Mouse (Mus musculus) bone marrow macrophage, adult 2 months (primary cell): ENCODE results near the gene Tnfrsf19.

Experiments used
- CTCF ChIP-seq: IDR thresholded peaks from 2 replicates; pipeline ENCODE4 v1.5.1; 2012; ENCODE audit warnings: low read depth, mild to moderate bottlenecking, low read length, moderate library complexity
- POLR2A ChIP-seq: IDR thresholded peaks from 2 replicates; pipeline ENCODE4 v1.6.1; 2012; ENCODE audit warnings: mild to moderate bottlenecking, low read depth, low read length, borderline replicate concordance

DNA sequence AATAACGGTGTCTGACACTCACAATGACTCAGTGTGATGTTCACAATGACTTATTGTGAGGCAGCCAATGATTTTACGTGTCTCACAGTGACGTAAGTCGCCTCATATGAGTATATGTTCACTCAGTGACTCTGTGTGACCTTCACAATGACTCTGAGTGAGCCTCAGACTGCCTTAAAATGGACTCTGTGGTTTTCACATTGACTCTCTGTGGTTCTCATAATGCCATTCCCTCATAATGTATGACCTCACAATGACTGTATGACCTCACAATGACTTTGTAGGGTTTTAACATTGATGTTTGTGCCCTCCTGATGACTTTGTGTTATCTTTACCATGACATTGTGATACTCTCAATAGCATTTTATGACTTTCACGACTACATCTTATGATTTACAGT is 110.6 kb downstream of the Tnfrsf19 start:
- TF ChIP-seq CTCF (no peak), POLR2A (no peak)
